Mouse (Mus musculus): ENCODE data around the gene Cdc42se2.

Gene Cdc42se2

DNA sequence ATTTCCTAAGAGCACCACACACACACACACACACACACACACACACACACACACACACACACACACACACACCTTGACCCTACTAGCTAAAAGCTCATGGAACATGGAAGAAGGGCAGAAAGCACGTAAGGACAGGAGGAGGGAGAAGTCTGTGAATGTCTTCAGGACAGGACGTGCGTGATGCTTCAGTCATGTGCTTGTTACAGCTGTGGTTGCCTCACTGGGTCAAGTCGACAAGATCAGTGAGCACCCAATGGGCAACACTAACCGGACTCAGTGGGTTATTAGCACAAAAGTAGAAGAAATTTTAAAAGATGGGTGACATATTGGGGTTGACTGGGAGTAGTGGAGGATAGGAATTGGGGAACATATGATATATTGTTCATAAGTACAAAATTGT, 17.6 kb downstream of the Cdc42se2 start:
- in situ Hi-C loops (cut with MboI; ENCODE audit: low pct_unique_long_range_greater_than_20kb in 1 of 2, low sequenced_read_pairs in 2 of 2, unreplicated experiment in 1 of 2), result no loop called here

DNA sequence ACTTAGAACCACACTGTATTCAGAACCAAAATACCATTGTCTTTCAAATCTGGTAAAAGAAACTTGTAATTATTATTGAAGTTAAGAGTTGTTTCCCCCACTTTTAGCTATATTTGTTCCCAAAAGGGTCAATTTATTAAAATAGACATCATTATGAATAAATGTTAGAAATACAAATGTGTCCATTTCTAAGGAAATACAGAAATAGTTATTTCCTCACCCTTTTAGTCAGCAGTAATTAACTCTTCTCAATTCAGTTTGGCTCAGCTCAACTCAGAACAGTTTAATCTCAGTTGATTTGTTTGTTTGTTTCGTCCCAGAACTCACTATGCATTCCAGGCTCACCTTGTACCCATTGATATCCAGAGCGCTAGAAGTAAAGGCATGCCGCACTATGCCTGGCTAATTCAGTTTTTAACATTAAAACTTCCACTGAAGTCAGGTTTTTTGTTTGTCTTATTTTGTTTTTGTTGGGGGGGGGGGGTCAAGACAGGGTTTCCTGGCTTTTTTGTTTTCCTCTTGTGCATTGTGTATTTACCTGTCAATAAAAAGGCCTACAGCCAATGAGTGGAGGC, 19.3 kb downstream of the Cdc42se2 start:
- in situ Hi-C loops (cut with MboI; ENCODE audit: low pct_unique_long_range_greater_than_20kb in 1 of 2, low sequenced_read_pairs in 2 of 2, unreplicated experiment in 1 of 2), result no loop called here

DNA sequence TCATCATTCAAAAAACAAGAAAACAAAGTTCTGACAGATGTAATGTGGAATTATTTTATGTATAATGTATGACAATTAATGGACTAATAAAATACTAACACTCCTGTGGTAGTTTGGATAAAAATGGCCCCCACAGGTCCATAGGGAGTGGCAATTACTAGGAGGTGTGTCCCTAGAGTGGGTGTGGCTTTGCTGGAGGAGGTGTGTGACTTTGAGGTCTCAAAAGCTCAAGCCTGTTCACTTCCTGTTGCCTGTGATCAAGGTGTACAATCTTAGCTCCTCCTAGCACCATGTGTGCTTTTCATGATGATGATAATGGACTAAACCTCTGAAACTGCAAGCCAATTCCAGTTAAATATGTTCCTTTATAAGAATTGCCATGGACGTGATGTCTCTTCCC, 22.7 kb downstream of the Cdc42se2 start:
- in situ Hi-C loops (cut with MboI; ENCODE audit: low pct_unique_long_range_greater_than_20kb in 1 of 2, low sequenced_read_pairs in 2 of 2, unreplicated experiment in 1 of 2), result no loop called here

- in situ Hi-C loops (cut with MboI; ENCODE audit: low pct_unique_long_range_greater_than_20kb in 1 of 2, low sequenced_read_pairs in 2 of 2, unreplicated experiment in 1 of 2), result no loop called here
Measured at GRCm38 (mm10) chr11:54764026-54764425, 23.4 kb downstream of the Cdc42se2 start.

DNA sequence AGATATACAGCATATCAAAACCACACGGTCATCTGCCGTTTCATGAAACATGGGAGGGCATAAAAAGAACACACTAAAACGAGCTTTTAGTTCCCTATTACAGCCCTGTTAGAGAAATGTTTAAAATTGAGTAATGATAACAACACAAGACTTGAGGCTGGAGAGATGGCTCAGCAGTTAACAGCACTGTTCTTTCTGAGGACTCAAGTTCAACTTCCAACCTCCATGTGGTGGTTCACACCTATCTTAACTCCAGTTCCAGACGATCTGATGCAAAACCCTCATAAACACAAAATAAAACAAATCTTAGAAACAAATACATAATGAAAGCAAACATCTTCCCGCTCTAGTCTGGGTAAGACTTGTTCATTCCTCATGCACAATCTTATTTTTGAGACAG, 24.7 kb downstream of the Cdc42se2 start:
- in situ Hi-C loops (cut with MboI; ENCODE audit: low pct_unique_long_range_greater_than_20kb in 1 of 2, low sequenced_read_pairs in 2 of 2, unreplicated experiment in 1 of 2), result no loop called here

DNA sequence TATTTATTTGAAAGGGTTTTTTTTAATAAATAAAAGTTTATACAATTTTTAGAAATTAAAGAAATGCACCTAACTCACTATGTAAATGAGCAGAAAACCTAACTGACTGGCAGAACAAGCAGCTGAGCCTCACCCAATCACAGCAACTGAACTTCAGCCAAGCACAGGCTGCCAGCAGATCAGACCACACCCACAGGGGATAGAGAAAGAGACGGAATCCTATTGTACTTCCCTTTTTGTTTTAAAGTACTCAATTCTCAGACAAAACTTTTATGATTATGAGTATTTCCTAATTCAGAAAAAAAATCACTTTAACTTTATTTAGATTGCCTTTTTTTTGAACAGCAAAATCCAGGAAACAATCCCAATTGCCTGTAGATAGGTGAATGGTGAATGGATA, 29.5 kb downstream of the Cdc42se2 start:
- in situ Hi-C loops (cut with MboI; ENCODE audit: low pct_unique_long_range_greater_than_20kb in 1 of 2, low sequenced_read_pairs in 2 of 2, unreplicated experiment in 1 of 2), result no loop called here

DNA sequence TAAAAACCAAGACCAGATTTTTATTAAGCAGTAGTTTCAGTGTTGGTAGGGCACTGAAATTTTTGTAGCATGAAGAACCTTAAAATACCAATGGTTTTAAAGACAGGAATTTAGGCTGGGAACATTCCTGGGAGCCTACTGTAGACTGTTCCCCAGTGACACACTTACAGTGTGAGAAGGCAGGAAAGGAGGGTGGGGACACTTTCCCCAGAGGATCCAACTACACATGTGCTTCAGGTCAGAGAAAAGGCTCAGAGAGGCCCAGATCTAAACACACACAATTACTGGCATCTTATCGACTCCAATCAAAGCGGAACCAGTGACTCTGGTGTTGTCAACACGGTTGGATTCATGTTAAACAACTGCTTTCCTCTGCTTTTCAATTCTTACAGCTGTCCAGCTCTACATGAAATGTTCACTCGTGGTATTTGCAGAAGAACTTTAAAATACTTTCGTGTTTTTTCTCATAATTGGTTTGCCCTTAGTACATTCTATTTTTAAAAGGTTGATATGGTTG, 32.3 kb downstream of the Cdc42se2 start:
- in situ Hi-C loops (cut with MboI; ENCODE audit: low pct_unique_long_range_greater_than_20kb in 1 of 2, low sequenced_read_pairs in 2 of 2, unreplicated experiment in 1 of 2), result no loop called here

DNA sequence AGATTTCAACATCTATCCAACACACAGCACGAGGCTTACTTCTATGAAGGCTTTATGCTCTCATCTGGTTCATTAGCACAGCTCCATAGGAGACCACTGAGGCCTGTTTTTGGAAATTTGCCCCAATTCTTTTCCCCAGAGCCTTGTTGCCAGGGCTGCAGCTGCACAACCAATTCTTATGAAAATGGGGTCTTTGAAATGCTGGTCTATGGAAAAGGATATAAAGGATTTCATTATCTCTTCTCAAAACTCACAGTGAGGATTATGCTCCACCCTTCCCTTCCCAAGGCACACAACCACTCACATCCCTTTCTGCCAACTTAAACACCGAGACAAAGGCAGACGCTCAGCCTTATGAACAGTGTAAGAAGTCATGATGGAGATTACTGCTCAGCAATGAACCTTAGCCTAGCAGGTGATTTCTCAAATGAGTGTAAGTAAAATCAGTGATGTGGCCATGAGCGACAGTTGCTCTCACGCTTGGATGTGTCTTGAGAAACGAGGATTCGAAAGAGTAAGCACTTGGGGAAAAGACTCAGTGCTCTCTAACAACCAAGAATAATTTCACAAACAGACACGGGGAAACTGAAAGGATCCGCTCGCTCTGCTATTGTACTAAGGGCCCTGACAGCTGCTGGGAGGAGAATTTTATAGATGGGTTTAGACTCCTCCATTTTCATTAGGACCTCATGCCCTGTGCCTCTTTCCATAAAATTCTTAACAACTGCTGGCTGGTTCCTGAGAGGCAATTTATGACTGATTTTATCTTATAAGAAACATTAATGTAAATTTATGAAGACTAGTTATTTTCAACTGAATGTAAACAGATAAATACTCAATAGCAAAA, 33.0 kb downstream of the Cdc42se2 start:
- in situ Hi-C loops (cut with MboI; ENCODE audit: low pct_unique_long_range_greater_than_20kb in 1 of 2, low sequenced_read_pairs in 2 of 2, unreplicated experiment in 1 of 2), result no loop called here

GRCm38 (mm10) chr11:54751502-54751901, 36.0 kb downstream of the Cdc42se2 start:
- in situ Hi-C loops (cut with MboI; ENCODE audit: low pct_unique_long_range_greater_than_20kb in 1 of 2, low sequenced_read_pairs in 2 of 2, unreplicated experiment in 1 of 2), result no loop called here

GRCm38 (mm10) chr11:54748891-54749290, 38.6 kb downstream of the Cdc42se2 start:
- in situ Hi-C loops (cut with MboI; ENCODE audit: low pct_unique_long_range_greater_than_20kb in 1 of 2, low sequenced_read_pairs in 2 of 2, unreplicated experiment in 1 of 2), result no loop called here

DNA sequence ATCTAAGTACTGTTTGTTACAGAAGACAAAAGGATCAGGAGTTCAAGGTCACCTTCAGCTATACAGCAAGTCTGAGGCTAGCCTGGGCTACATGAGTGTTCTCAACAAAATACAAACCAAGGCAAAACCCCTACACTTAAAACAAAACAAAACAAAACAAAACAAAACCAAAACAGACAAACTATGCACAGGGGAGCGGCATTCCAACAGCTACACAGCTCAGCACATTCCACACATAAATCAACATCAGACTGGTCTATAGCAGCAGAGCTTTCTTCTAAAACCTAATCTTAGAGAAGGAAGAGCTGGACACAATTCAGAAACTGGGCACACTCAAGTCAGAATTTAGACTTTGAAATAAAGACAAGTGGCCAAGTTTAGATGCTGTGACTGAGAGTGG, 43.2 kb downstream of the Cdc42se2 start:
- in situ Hi-C loops (cut with MboI; ENCODE audit: low pct_unique_long_range_greater_than_20kb in 1 of 2, low sequenced_read_pairs in 2 of 2, unreplicated experiment in 1 of 2), result no loop called here

GRCm38 (mm10) chr11:54741330-54741729, 46.1 kb downstream of the Cdc42se2 start:
- in situ Hi-C loops (cut with MboI; ENCODE audit: low pct_unique_long_range_greater_than_20kb in 1 of 2, low sequenced_read_pairs in 2 of 2, unreplicated experiment in 1 of 2), result no loop called here

DNA sequence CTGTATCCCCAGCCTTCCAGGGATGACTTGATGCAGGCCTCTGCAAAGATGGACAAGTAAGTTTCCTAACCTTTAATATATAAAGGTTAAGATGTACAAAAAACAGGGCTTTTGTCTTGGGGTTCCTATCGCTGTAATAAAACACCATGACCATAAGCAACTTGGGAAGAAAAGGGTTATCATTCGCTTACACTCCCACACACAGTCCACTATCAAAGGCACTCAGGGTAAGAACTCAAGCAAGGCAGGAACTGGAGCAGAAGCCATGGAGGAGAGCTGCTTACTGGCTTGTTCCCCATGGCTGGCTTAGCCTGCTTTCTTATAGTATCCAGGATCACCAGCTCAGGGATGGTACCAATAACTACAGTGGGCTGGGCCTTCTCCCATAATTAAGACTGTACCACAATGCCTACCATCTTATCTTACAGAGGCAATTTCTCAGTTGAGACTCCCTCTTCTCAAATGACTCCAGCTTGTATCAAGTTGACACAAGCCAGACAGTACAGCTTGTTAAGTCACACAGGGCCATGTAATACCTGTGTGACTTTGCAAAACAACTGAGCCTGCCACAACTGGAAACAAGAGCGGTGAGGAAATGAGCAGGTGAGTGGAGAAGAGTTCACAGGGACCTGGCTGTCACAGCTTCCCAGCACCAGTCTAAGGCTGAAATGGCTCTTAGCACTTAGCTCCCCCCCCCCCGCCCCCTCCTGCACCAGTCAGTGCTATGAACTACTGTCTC, 48.3 kb downstream of the Cdc42se2 start:
- in situ Hi-C loops (cut with MboI; ENCODE audit: low pct_unique_long_range_greater_than_20kb in 1 of 2, low sequenced_read_pairs in 2 of 2, unreplicated experiment in 1 of 2), result no loop called here

DNA sequence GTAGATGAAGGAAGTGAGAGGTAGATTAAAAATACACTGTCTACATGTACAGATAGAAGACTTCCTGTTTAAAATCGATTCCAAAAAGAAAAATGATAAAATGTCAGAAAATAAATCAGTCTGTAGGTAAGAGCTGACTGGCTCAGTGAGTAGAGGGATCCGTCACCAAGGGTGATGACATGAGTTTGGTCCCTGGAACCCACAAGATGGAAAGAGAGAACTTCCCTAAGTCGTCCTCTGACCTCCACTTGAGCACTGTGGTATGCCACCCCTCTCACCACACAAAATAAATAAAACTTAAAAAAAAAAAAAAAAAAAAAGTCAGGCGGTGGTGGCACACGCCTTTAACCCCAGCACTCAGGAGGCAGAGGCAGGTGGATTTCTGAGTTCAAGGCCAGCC, 50.6 kb downstream of the Cdc42se2 start:
- in situ Hi-C loops (cut with MboI; ENCODE audit: low pct_unique_long_range_greater_than_20kb in 1 of 2, low sequenced_read_pairs in 2 of 2, unreplicated experiment in 1 of 2), result no loop called here

- in situ Hi-C loops (cut with MboI; ENCODE audit: low pct_unique_long_range_greater_than_20kb in 1 of 2, low sequenced_read_pairs in 2 of 2, unreplicated experiment in 1 of 2), result no loop called here
Measured at GRCm38 (mm10) chr11:54735114-54735513, 52.4 kb downstream of the Cdc42se2 start.

- in situ Hi-C loops (cut with MboI; ENCODE audit: low pct_unique_long_range_greater_than_20kb in 1 of 2, low sequenced_read_pairs in 2 of 2, unreplicated experiment in 1 of 2), result no loop called here
Measured at GRCm38 (mm10) chr11:54733546-54733945, 53.9 kb downstream of the Cdc42se2 start.

GRCm38 (mm10) chr11:54731367-54731766, 56.1 kb downstream of the Cdc42se2 start:
- in situ Hi-C loops (cut with MboI; ENCODE audit: low pct_unique_long_range_greater_than_20kb in 1 of 2, low sequenced_read_pairs in 2 of 2, unreplicated experiment in 1 of 2), result no loop called here

DNA sequence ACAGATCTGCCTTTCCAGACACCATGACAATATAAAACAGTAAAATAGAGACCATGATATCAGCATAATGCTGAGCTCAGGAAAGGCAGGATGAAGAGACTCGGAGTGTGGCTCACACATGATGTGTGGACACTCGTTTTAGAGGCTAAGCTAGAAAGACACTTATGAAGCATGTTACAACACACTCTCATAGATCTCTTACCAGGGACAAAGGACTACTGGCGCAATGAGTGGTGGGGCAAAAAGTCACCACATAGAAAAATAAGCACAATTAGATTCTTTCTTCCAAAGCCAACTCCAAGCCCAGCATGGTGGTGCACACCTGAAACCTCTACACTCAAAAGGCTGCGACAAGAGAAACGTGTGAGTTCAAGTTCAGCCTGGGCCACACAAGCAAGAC, 56.5 kb downstream of the Cdc42se2 start:
- in situ Hi-C loops (cut with MboI; ENCODE audit: low pct_unique_long_range_greater_than_20kb in 1 of 2, low sequenced_read_pairs in 2 of 2, unreplicated experiment in 1 of 2), result no loop called here

- in situ Hi-C loops (cut with MboI; ENCODE audit: low pct_unique_long_range_greater_than_20kb in 1 of 2, low sequenced_read_pairs in 2 of 2, unreplicated experiment in 1 of 2), result no loop called here
Measured at GRCm38 (mm10) chr11:54729311-54729710, 58.2 kb downstream of the Cdc42se2 start.
